Mouse (Mus musculus) myocyte (in vitro differentiated cells): Measurements from ENCODE around the gene Ddi2.

ENCODE experiments used
- E2F4 ChIP-seq: IDR thresholded peaks from one replicate; pipeline ENCODE4 v1.6.1; 2011; ENCODE audit warnings: mild to moderate bottlenecking, control low read depth, moderate library complexity; ENCODE audit not compliant: insufficient read depth
- POLR2A ChIP-seq: IDR thresholded peaks from one replicate; pipeline ENCODE4 v1.6.1; 2011; ENCODE audit warnings: low read depth, mild to moderate bottlenecking, control low read depth, moderate library complexity; ENCODE audit not compliant: insufficient read length

GRCm38 (mm10) chr4:141669898-141670712, 53.1 kb downstream of the Ddi2 start:
- no peak for TF ChIP-seq POLR2A
- no peak for TF ChIP-seq E2F4
